Mouse (Mus musculus): ENCODE results near the gene Kcnj10. TPM values are rescaled to one million over a fixed set of nuclear protein-coding genes. Genes with fewer than 3 reads are reported as not detected.
A peak's percentile ranks its signal among the peaks of the same experiment; 100 is the strongest.

Kcnj10 gene
- total and polyA plus RNA-seq, 3 experiments: 0.04 to 0.72 TPM; not detected in 1

GRCm38 (mm10) chr1:172358341-172358740, 17.3 kb downstream of the Kcnj10 start:
- H3K27me3 ChIP-seq (ENCODE audit: control insufficient read depth in 1 of 2, insufficient read depth in 2 of 2, low read length in 2 of 2): peaks cover 0 to 9% of the 10 kb centered on the region in 2 experiments; a peak in 3 of 4 replicates
- H3K36me3 ChIP-seq (ENCODE audit: control insufficient read depth in 1 of 2, insufficient read depth in 2 of 2, low read length in 2 of 2): no peaks in the 10 kb centered on the region
- H3K9ac ChIP-seq (ENCODE audit: control insufficient read depth, low read depth, low read length, poor library complexity, severe bottlenecking): no peak overlapping the region
- H3K79me2 ChIP-seq (ENCODE audit: control insufficient read depth, insufficient read depth, low read length, poor library complexity): no peaks in the 10 kb centered on the region
- DNase-seq (ENCODE audit: low read depth, low spot score): no peak
- H3K9me3 ChIP-seq (replicated peaks; ENCODE audit: insufficient read depth, low read length): no peaks in the 10 kb centered on the region
- no peak overlapping the region for H3K27ac ChIP-seq (ENCODE audit: control insufficient read depth, low read depth, low read length)
- H3K4me3 ChIP-seq (ENCODE audit: control insufficient read depth in 1 of 2, insufficient read depth in 1 of 2, low read depth in 2 of 2, low read length in 2 of 2): no peak overlapping the region
- TF ChIP-seq RAD21 (IDR thresholded peaks at IDR 0.05; ENCODE audit: low read depth, low read length): no peak
- TF ChIP-seq MAFK (IDR thresholded peaks at IDR 0.05; ENCODE audit: borderline replicate concordance, low read depth, low read length): no peak
- no peak for TF ChIP-seq GABPA (IDR thresholded peaks at IDR 0.05; ENCODE audit: low read depth, low read length)
- no peak for TF ChIP-seq EP300 (IDR thresholded peaks at IDR 0.05; ENCODE audit: low read depth in 1 of 2, low read length in 2 of 2)
- no peak for TF ChIP-seq TAL1 (IDR thresholded peaks at IDR 0.05; ENCODE audit: low read length)
- no peak for TF ChIP-seq UBTF (IDR thresholded peaks at IDR 0.05; ENCODE audit: borderline replicate concordance, insufficient read depth, low read depth, low read length)
- TF ChIP-seq ZNF384 (IDR thresholded peaks at IDR 0.05; ENCODE audit: low read depth, low read length): no peak
- no peak for TF ChIP-seq NRF1 (IDR thresholded peaks at IDR 0.05; ENCODE audit: insufficient read depth, low read depth, low read length, poor library complexity, severe bottlenecking)
- no peak for TF ChIP-seq CTCF (IDR thresholded peaks at IDR 0.05 in 2 of 3, conservative IDR thresholded peaks at IDR 0.05 in 1 of 3; ENCODE audit: control insufficient read depth in 1 of 3, insufficient read depth in 1 of 3, low read depth in 2 of 3, low read length in 3 of 3, poor library complexity in 1 of 3, severe bottlenecking in 1 of 3)
- no peak for TF ChIP-seq MYC (IDR thresholded peaks at IDR 0.05; ENCODE audit: low read depth, low read length)
- no peak for TF ChIP-seq ETS1 (IDR thresholded peaks at IDR 0.05; ENCODE audit: low read depth, low read length)
- TF ChIP-seq TBP (IDR thresholded peaks at IDR 0.05; ENCODE audit: low read depth, low read length): no peak
- no peak for TF ChIP-seq CHD2 (IDR thresholded peaks at IDR 0.05; ENCODE audit: low read length)
- no peak for TF ChIP-seq ZC3H11A (IDR thresholded peaks at IDR 0.05; ENCODE audit: low read depth, low read length)
- TF ChIP-seq MEF2A (IDR thresholded peaks at IDR 0.05; ENCODE audit: extremely low read depth, insufficient replicate concordance, low read depth, low read length, poor library complexity, severe bottlenecking): no peak
- no peak for TF ChIP-seq ELF1 (IDR thresholded peaks at IDR 0.05; ENCODE audit: low read depth, low read length)
- no peaks in the 10 kb centered on the region for H3K4me1 ChIP-seq (ENCODE audit: control insufficient read depth in 1 of 2, insufficient read depth in 2 of 2, low read length in 2 of 2)

DNA sequence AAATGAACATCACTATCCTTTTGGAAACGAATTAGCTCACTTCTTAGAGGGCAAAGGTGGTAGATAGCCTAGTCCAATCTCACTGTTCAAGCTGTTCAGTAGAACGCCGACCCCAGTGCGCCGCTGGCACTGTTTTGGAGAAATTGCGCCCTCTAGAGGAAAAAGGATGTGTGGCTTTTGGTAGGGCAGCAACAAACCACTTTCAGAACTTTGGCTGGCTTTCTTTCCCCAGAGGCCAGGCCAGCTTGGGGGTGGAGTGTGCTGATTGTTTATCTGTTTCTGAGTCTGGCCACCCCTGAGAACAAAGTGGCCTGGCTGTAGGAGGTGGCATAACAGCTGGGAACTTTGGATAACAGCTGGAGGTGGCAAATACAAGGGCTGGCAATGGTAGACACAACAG, 23.7 kb downstream of the Kcnj10 start:
- no peaks in the 10 kb centered on the region for H3K36me3 ChIP-seq (ENCODE audit: control insufficient read depth in 1 of 2, insufficient read depth in 2 of 2, low read length in 2 of 2)
- H3K9me3 ChIP-seq (replicated peaks; ENCODE audit: insufficient read depth, low read length): no peaks in the 10 kb centered on the region
- H3K9ac ChIP-seq (ENCODE audit: control insufficient read depth, low read depth, low read length, poor library complexity, severe bottlenecking): peak overlapping the region; percentile 55
- H3K79me2 ChIP-seq (ENCODE audit: control insufficient read depth, insufficient read depth, low read length, poor library complexity): no peaks in the 10 kb centered on the region
- no peaks in the 10 kb centered on the region; a peak in 1 of 4 replicates for H3K27me3 ChIP-seq (ENCODE audit: control insufficient read depth in 1 of 2, insufficient read depth in 2 of 2, low read length in 2 of 2)
- no peak overlapping the region for H3K27ac ChIP-seq (ENCODE audit: control insufficient read depth, low read depth, low read length)
- DNase-seq (ENCODE audit: low read depth, low spot score): peak; percentile 91
- H3K4me1 ChIP-seq (ENCODE audit: control insufficient read depth in 1 of 2, insufficient read depth in 2 of 2, low read length in 2 of 2): peaks cover 0 to 4% of the 10 kb centered on the region in 2 experiments; a peak in 2 of 4 replicates
- H3K4me3 ChIP-seq (ENCODE audit: control insufficient read depth in 1 of 2, insufficient read depth in 1 of 2, low read depth in 2 of 2, low read length in 2 of 2): peak overlapping the region; percentile 49 to 71
- TF ChIP-seq ZC3H11A (IDR thresholded peaks at IDR 0.05; ENCODE audit: low read depth, low read length) (no peak), MXI1 (IDR thresholded peaks at IDR 0.05; ENCODE audit: low read depth, low read length) (no peak), SMC3 (IDR thresholded peaks at IDR 0.05; ENCODE audit: low read depth, low read length) (peak; percentile 51), TAL1 (IDR thresholded peaks at IDR 0.05; ENCODE audit: low read length) (peak; percentile 80), NRF1 (IDR thresholded peaks at IDR 0.05; ENCODE audit: insufficient read depth, low read depth, low read length, poor library complexity, severe bottlenecking) (no peak), RAD21 (IDR thresholded peaks at IDR 0.05; ENCODE audit: low read depth, low read length) (peak; percentile 64), TBP (IDR thresholded peaks at IDR 0.05; ENCODE audit: low read depth, low read length) (peak; percentile 24; the same call in 1 of the 2 replicates), CTCF (IDR thresholded peaks at IDR 0.05 in 2 of 3, conservative IDR thresholded peaks at IDR 0.05 in 1 of 3; ENCODE audit: control insufficient read depth in 1 of 3, insufficient read depth in 1 of 3, low read depth in 2 of 3, low read length in 3 of 3, poor library complexity in 1 of 3, severe bottlenecking in 1 of 3) (peak; percentile 87 to 91 (median 89)), ZKSCAN1 (IDR thresholded peaks at IDR 0.05; ENCODE audit: low read depth, low read length) (no peak), GATA1 (IDR thresholded peaks at IDR 0.05; ENCODE audit: low read depth, low read length) (peak; percentile 50), ETS1 (IDR thresholded peaks at IDR 0.05; ENCODE audit: low read depth, low read length) (peak; percentile 79), MEF2A (IDR thresholded peaks at IDR 0.05; ENCODE audit: extremely low read depth, insufficient replicate concordance, low read depth, low read length, poor library complexity, severe bottlenecking) (no peak), ELF1 (IDR thresholded peaks at IDR 0.05; ENCODE audit: low read depth, low read length) (no peak), EP300 (IDR thresholded peaks at IDR 0.05; ENCODE audit: low read depth in 1 of 2, low read length in 2 of 2) (peak in 1 of 2 experiments; percentile 63; a peak in 3 of 4 replicates), KAT2A (conservative IDR thresholded peaks at IDR 0.05; ENCODE audit: low read depth, low read length) (no peak), GABPA (IDR thresholded peaks at IDR 0.05; ENCODE audit: low read depth, low read length) (no peak), POLR2AphosphoS5 (IDR thresholded peaks at IDR 0.05; ENCODE audit: borderline replicate concordance, low read depth, low read length) (no peak), TCF12 (IDR thresholded peaks at IDR 0.05; ENCODE audit: low read depth, low read length) (0 out of 2 replicates have a peak, but pooled peaks have one; percentile 47), ZMIZ1 (IDR thresholded peaks at IDR 0.05; ENCODE audit: low read depth, low read length) (no peak), MYC (IDR thresholded peaks at IDR 0.05; ENCODE audit: low read depth, low read length) (no peak)
